Mouse (Mus musculus): ENCODE data around the gene Usp24.
A peak's percentile ranks its signal among the peaks of the same experiment; 100 is the strongest.

Gene Usp24

GRCm38 (mm10) chr4:106315921-106316350, at the start of gene Usp24:
Gene Usp24 (plus strand): TSS chr4:106316213.
- DNase-seq (ENCODE audit: low spot score), result peak; percentile 72

- DNase-seq (ENCODE audit: low spot score), result no peak
Measured at GRCm38 (mm10) chr4:106276937-106277336, 39.1 kb upstream of the Usp24 start.

- DNase-seq (ENCODE audit: low spot score), result no peak
Measured at GRCm38 (mm10) chr4:106279177-106279576, 36.8 kb upstream of the Usp24 start.

GRCm38 (mm10) chr4:106281128-106281491, 34.9 kb upstream of the Usp24 start:
- no peak for DNase-seq (ENCODE audit: low spot score)

- no peak for DNase-seq (ENCODE audit: low spot score)
Measured at GRCm38 (mm10) chr4:106281492-106282122, 34.4 kb upstream of the Usp24 start.

GRCm38 (mm10) chr4:106282123-106282510, 33.9 kb upstream of the Usp24 start:
- DNase-seq (ENCODE audit: low spot score), result no peak

- no peak for DNase-seq (ENCODE audit: low spot score)
Measured at GRCm38 (mm10) chr4:106286958-106287743, 28.9 kb upstream of the Usp24 start.

- DNase-seq (ENCODE audit: low spot score), result no peak
Measured at GRCm38 (mm10) chr4:106290201-106290600, 25.8 kb upstream of the Usp24 start.

GRCm38 (mm10) chr4:106292823-106293222, 23.2 kb upstream of the Usp24 start:
- no peak for DNase-seq (ENCODE audit: low spot score)

GRCm38 (mm10) chr4:106293378-106294090, 22.5 kb upstream of the Usp24 start:
- DNase-seq (ENCODE audit: low spot score), result no peak

GRCm38 (mm10) chr4:106295696-106296095, 20.3 kb upstream of the Usp24 start:
- DNase-seq (ENCODE audit: low spot score), result no peak

- no peak for DNase-seq (ENCODE audit: low spot score)
Measured at GRCm38 (mm10) chr4:106296412-106297086, 19.5 kb upstream of the Usp24 start.

GRCm38 (mm10) chr4:106301346-106301745, 14.7 kb upstream of the Usp24 start:
- no peak for DNase-seq (ENCODE audit: low spot score)

GRCm38 (mm10) chr4:106308090-106308489, 7.9 kb upstream of the Usp24 start:
- no peak for DNase-seq (ENCODE audit: low spot score)

- no peak for DNase-seq (ENCODE audit: low spot score)
Measured at GRCm38 (mm10) chr4:106312651-106313050, 3.4 kb upstream of the Usp24 start.

- DNase-seq (ENCODE audit: low spot score), result no peak
Measured at GRCm38 (mm10) chr4:106313070-106313469, 2.9 kb upstream of the Usp24 start.

GRCm38 (mm10) chr4:106313874-106314273, 2.1 kb upstream of the Usp24 start:
- DNase-seq (ENCODE audit: low spot score), result no peak

- no peak for DNase-seq (ENCODE audit: low spot score)
Measured at GRCm38 (mm10) chr4:106314291-106314690, 1.7 kb upstream of the Usp24 start.

GRCm38 (mm10) chr4:106316351-106317178, 552 bp downstream of the Usp24 start:
- peak; percentile 59 for DNase-seq (ENCODE audit: low spot score)

GRCm38 (mm10) chr4:106317179-106318055, 1.4 kb downstream of the Usp24 start:
- no peak for DNase-seq (ENCODE audit: low spot score)

Measured in retina, embryonic 14.5 days (tissue).